Mouse (Mus musculus): Measurements from ENCODE around the gene Dennd1b. TPM values are rescaled to one million over a fixed set of nuclear protein-coding genes. Genes with fewer than 3 reads are reported as not detected.

The Dennd1b gene
- polyA plus RNA-seq, 1 experiment from 2014 or later = 9.2 TPM

- ATAC-seq = no peak
These were observed 32.6 kb downstream of the Dennd1b start for GRCm38 (mm10) chr1:138995621-138996380.

DNA sequence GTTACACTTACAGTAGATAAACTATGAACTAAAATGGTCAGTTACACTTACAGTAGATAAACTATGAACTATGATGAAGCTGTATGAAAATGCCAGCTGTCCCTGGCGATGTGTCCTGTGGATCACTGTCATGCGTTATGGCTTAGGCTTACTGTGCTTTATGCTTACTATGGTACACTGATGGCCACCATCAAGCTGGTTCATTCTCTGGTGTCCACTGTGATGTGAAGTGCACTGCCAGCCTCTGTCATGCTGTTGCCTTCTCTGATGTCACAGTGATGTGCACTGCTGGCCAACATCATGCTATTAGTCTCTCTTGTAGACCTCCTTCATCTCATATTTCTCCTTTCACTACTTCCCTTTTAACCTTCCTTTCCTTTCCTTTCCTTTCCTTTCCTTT is 33.4 kb downstream of the Dennd1b start:
- H3K4me3 ChIP-seq (ENCODE audit: low read depth, low read length) = no peak overlapping the region
- H3K27me3 ChIP-seq (ENCODE audit: control insufficient read depth, insufficient read depth, low read depth, low read length) = no peaks in the 10 kb centered on the region
- peaks cover 13% of the 10 kb centered on the region for H3K4me1 ChIP-seq (ENCODE audit: control insufficient read depth, insufficient read depth, low read length)
- WGBS = 95% methylated on average over 2 of the region's 2 CpGs
- no peaks in the 10 kb centered on the region for H3K9me3 ChIP-seq (replicated peaks; ENCODE audit: control insufficient read depth, low read length, poor library complexity, severe bottlenecking)
- no peak overlapping the region for H3K9ac ChIP-seq (ENCODE audit: low read depth, low read length)
- no peak overlapping the region for H3K27ac ChIP-seq (ENCODE audit: low read length)
- no peak overlapping the region for H3K4me2 ChIP-seq (ENCODE audit: low read length)
- no peaks in the 10 kb centered on the region for H3K36me3 ChIP-seq (ENCODE audit: control insufficient read depth, insufficient read depth, low read length)
- no peak for ATAC-seq

More at GRCm38 (mm10) chr1:138995621-138996380, 32.6 kb downstream of the Dennd1b start:
- no peaks in the 10 kb centered on the region for H3K36me3 ChIP-seq (ENCODE audit: control insufficient read depth, insufficient read depth, low read length)
- 67% methylated on average over 6 of the region's 6 CpGs for WGBS
- H3K27ac ChIP-seq (ENCODE audit: low read length) = no peak overlapping the region
- H3K9me3 ChIP-seq (replicated peaks; ENCODE audit: control insufficient read depth, low read length, poor library complexity, severe bottlenecking) = no peaks in the 10 kb centered on the region
- no peak overlapping the region for H3K4me2 ChIP-seq (ENCODE audit: low read length)
- no peaks in the 10 kb centered on the region for H3K27me3 ChIP-seq (ENCODE audit: control insufficient read depth, insufficient read depth, low read depth, low read length)
- H3K4me3 ChIP-seq (ENCODE audit: low read depth, low read length) = no peak overlapping the region
- no peak overlapping the region for H3K9ac ChIP-seq (ENCODE audit: low read depth, low read length)
- H3K4me1 ChIP-seq (ENCODE audit: control insufficient read depth, insufficient read depth, low read length) = peaks cover 5% of the 10 kb centered on the region

- H3K27me3 ChIP-seq (ENCODE audit: control insufficient read depth, insufficient read depth, low read depth, low read length) = no peaks in the 10 kb centered on the region
- peak; percentile 77 for ATAC-seq
- H3K36me3 ChIP-seq (ENCODE audit: control insufficient read depth, insufficient read depth, low read length) = no peaks in the 10 kb centered on the region
- peak overlapping the region; percentile 22; the same call in 1 of the 2 replicates for H3K9ac ChIP-seq (ENCODE audit: low read depth, low read length)
- peak overlapping the region; percentile 27 for H3K4me2 ChIP-seq (ENCODE audit: low read length)
- peaks cover 14% of the 10 kb centered on the region for H3K4me1 ChIP-seq (ENCODE audit: control insufficient read depth, insufficient read depth, low read length)
- H3K27ac ChIP-seq (ENCODE audit: low read length) = peak overlapping the region; percentile 61
- WGBS = 6% methylated on average over 9 of the region's 9 CpGs
- no peaks in the 10 kb centered on the region for H3K9me3 ChIP-seq (replicated peaks; ENCODE audit: control insufficient read depth, low read length, poor library complexity, severe bottlenecking)
- H3K4me3 ChIP-seq (ENCODE audit: low read depth, low read length) = no peak overlapping the region
These were observed 37.6 kb downstream of the Dennd1b start for GRCm38 (mm10) chr1:139000675-139001379.

- no peaks in the 10 kb centered on the region for H3K27me3 ChIP-seq (ENCODE audit: control insufficient read depth, insufficient read depth, low read depth, low read length)
- no peak overlapping the region for H3K9ac ChIP-seq (ENCODE audit: low read depth, low read length)
- no peaks in the 10 kb centered on the region for H3K9me3 ChIP-seq (replicated peaks; ENCODE audit: control insufficient read depth, low read length, poor library complexity, severe bottlenecking)
- H3K4me2 ChIP-seq (ENCODE audit: low read length) = no peak overlapping the region
- ATAC-seq = no peak
- H3K27ac ChIP-seq (ENCODE audit: low read length) = no peak overlapping the region
- peaks cover 14% of the 10 kb centered on the region for H3K4me1 ChIP-seq (ENCODE audit: control insufficient read depth, insufficient read depth, low read length)
- no peaks in the 10 kb centered on the region for H3K36me3 ChIP-seq (ENCODE audit: control insufficient read depth, insufficient read depth, low read length)
- 80% methylated on average over 2 of the region's 2 CpGs for WGBS
- no peak overlapping the region for H3K4me3 ChIP-seq (ENCODE audit: low read depth, low read length)
These were observed 40.3 kb downstream of the Dennd1b start for GRCm38 (mm10) chr1:139003503-139003902.

GRCm38 (mm10) chr1:139006000-139006399 is 42.8 kb downstream of the Dennd1b start:
- no peak for ATAC-seq
- H3K27me3 ChIP-seq (ENCODE audit: control insufficient read depth, insufficient read depth, low read depth, low read length) = no peaks in the 10 kb centered on the region
- no peak overlapping the region for H3K27ac ChIP-seq (ENCODE audit: low read length)
- no peaks in the 10 kb centered on the region for H3K36me3 ChIP-seq (ENCODE audit: control insufficient read depth, insufficient read depth, low read length)
- no peak overlapping the region for H3K4me3 ChIP-seq (ENCODE audit: low read depth, low read length)
- H3K9me3 ChIP-seq (replicated peaks; ENCODE audit: control insufficient read depth, low read length, poor library complexity, severe bottlenecking) = no peaks in the 10 kb centered on the region
- 88% methylated on average over 1 of the region's 1 CpGs for WGBS
- H3K9ac ChIP-seq (ENCODE audit: low read depth, low read length) = no peak overlapping the region
- peaks cover 8% of the 10 kb centered on the region for H3K4me1 ChIP-seq (ENCODE audit: control insufficient read depth, insufficient read depth, low read length)
- no peak overlapping the region for H3K4me2 ChIP-seq (ENCODE audit: low read length)

DNA sequence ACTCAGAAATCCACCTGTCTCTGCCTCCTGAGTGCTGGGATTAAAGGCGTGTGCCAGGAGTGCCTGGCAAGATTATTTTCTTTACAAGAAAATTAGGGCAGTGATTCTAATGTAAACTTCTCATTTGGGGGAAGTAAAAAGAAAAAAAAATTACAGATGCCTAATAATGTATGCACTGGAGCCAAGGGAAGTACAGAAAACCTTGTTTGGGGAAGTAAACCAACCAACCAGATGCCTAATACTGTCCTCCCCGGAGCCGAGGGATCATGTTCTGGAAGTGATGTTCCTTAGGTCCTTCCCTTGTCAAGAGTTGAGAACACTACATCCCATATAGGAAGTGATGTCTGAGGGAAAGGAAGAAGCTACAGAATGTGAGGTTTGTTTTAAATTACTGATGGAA is 44.2 kb downstream of the Dennd1b start:
- no peak for ATAC-seq
- no peaks in the 10 kb centered on the region for H3K9me3 ChIP-seq (replicated peaks; ENCODE audit: control insufficient read depth, low read length, poor library complexity, severe bottlenecking)
- WGBS = 93% methylated on average over 3 of the region's 3 CpGs
- H3K27ac ChIP-seq (ENCODE audit: low read length) = no peak overlapping the region
- no peaks in the 10 kb centered on the region for H3K4me1 ChIP-seq (ENCODE audit: control insufficient read depth, insufficient read depth, low read length)
- no peaks in the 10 kb centered on the region for H3K27me3 ChIP-seq (ENCODE audit: control insufficient read depth, insufficient read depth, low read depth, low read length)
- H3K4me3 ChIP-seq (ENCODE audit: low read depth, low read length) = no peak overlapping the region
- H3K4me2 ChIP-seq (ENCODE audit: low read length) = no peak overlapping the region
- no peak overlapping the region for H3K9ac ChIP-seq (ENCODE audit: low read depth, low read length)
- no peaks in the 10 kb centered on the region for H3K36me3 ChIP-seq (ENCODE audit: control insufficient read depth, insufficient read depth, low read length)

- ATAC-seq = no peak
- Histone ChIP-seq H3K36me3 (ENCODE audit: control insufficient read depth, insufficient read depth, low read length) (no peaks in the 10 kb centered on the region), H3K27me3 (ENCODE audit: control insufficient read depth, insufficient read depth, low read depth, low read length) (no peaks in the 10 kb centered on the region), H3K9me3 (replicated peaks; ENCODE audit: control insufficient read depth, low read length, poor library complexity, severe bottlenecking) (no peaks in the 10 kb centered on the region), H3K4me1 (ENCODE audit: control insufficient read depth, insufficient read depth, low read length) (no peaks in the 10 kb centered on the region), H3K9ac (ENCODE audit: low read depth, low read length) (no peak overlapping the region), H3K27ac (ENCODE audit: low read length) (no peak overlapping the region), H3K4me3 (ENCODE audit: low read depth, low read length) (no peak overlapping the region), H3K4me2 (ENCODE audit: low read length) (no peak overlapping the region)
- WGBS = 60% methylated on average over 5 of the region's 5 CpGs
These were observed 52.0 kb downstream of the Dennd1b start for GRCm38 (mm10) chr1:139015118-139015788.

DNA sequence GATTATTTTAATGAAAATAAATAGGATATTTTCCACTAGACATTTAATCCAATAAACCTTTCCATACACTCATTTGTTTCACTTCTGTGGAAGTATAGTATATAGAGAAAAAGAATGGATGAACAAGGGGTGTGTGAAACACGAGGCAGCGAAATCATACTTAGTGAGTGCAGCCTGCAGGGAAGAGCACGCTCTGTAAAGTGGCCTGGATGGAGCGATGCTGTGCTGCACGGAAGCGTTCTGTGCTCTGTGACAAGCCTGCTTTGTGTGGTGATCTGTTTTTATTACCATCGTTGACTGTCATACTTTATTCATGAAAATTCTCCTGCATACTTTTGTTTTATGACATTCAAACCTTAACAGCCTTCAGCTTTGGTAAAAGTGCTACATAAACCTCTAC is 58.1 kb downstream of the Dennd1b start:
- 25% methylated on average over 7 of the region's 7 CpGs for WGBS
- Histone ChIP-seq H3K36me3 (ENCODE audit: control insufficient read depth, insufficient read depth, low read length) (no peaks in the 10 kb centered on the region), H3K27me3 (ENCODE audit: control insufficient read depth, insufficient read depth, low read depth, low read length) (no peaks in the 10 kb centered on the region), H3K9ac (ENCODE audit: low read depth, low read length) (no peak overlapping the region), H3K9me3 (replicated peaks; ENCODE audit: control insufficient read depth, low read length, poor library complexity, severe bottlenecking) (no peaks in the 10 kb centered on the region), H3K4me3 (ENCODE audit: low read depth, low read length) (no peak overlapping the region), H3K4me2 (ENCODE audit: low read length) (peak overlapping the region; percentile 24; the same call in 1 of the 2 replicates), H3K4me1 (ENCODE audit: control insufficient read depth, insufficient read depth, low read length) (peaks cover 11% of the 10 kb centered on the region), H3K27ac (ENCODE audit: low read length) (no peak overlapping the region)
- ATAC-seq = peak; percentile 69; the same call in 1 of the 2 replicates
